Mouse (Mus musculus): ENCODE measurements around the gene Hic2.
A peak's percentile ranks its signal among the peaks of the same experiment; 100 is the strongest.

Hic2 gene

DNA sequence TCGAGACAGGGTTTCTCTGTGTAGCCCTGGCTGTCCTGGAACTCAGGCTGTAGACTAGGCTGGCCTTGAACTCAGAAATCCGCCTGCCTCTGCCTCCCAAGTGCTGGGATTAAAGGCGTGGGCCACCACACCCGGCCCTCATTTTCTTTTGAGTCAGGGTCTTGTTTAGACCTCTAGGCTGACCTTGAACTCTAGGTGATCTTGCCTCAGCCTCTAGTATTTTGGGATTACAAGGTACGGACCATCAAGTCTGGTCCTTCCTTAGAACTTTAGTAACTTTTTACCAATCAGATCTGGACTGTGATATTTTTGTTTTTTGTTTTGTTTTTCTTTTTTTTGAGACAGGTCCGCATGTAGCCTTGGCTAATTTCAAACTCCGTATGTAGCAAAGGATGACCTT lies 42.3 kb downstream of the Hic2 start, which contains the start of gene Tmem191c:
TSS of gene Tmem191c (plus strand) at position 357 of the 400 bp plus-strand sequence.
- DNase-seq (ENCODE audit: low spot score in 2 of 2) = no peak

DNA sequence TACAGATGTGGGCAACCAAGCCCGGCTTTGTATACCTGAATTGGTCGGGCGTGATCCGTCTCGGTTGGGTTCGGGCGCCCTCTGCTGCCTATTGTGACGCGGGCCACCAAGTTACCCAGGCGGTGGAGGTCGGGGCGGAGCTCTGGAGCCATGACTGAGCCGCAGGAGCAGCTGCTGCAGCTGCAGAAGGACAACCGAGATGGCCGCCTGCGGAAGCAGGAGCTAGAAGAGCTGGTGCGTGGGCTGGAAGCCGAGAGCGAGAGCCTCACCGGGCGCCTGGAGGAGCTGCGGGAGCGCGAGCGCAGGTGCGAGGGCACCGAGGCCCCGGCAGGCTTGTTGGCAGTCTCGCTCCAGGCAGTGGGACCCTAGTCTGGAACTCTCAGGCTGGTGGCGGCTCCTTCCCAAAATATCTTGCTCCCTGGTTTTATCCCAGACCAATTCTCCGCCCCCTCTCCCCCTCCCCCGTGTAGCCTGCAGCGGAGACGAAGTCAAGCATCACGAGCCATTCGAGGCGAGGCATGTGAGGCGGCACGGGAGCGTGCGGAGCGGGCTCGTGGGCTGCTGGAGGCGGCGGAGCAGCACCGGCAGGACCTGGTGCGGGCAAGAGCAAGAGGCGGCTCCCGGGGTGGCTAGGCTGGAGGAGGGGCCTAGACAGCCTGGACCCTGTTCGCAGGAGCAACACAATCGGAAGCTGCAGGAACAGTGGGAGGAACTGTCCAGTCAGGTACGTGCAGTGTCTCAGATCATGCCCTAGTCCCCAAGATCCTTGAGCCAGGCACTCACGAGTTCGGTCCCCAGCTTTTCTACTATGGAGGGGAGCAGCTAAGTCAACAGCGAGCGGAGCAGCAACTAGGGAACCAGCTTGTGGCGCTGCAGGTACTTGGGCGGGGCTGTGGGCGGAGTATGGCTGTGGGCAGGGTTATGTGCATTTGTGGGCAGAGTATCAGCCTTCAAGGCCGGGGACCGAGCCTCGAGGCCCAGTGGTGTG lies 43.1 kb downstream of the Hic2 start:
- peak; percentile 91 to 92 for DNase-seq (ENCODE audit: low spot score in 2 of 2)

DNA sequence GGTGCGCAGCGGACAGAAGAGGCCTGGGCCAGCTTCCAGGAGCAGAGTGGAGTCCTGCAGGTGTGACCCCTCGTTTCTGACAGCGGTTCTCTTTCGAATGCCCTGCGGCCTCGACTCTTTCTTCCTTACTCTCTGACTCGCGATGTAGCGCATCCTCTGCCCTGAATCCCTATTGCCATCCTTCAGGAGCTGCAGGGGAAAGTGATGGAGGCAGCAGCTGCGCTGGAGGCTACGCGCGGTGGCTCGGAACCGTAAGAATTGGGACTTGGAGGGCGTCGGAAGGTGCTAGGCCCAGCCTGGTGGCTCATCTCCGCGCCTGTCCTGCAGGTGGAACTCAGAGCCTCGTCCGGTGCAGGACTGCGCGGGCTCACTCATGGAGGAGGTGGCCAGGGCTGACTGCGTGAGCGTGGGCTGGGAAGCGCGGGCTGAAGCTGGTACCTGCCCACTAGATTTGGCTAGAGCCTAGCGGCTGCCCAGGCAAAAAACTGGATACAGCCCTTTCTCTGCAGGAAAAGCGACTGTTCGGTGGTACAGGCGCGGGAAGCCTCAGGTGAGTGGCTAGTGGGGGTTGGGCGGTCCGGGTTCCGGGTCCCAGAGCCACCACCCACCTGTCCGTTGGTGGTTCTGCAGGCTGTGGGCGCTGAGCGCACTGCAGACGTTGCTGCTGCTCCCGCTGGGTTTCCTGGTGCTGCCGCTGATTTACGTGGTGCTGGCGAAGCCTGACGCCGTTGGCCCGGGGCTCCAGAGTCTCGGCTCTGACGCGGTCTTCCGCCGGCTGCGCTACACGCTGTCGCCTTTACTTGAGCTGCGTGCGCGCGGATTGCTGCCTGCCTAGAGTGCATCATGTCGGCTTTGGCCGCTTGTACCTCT lies 44.2 kb downstream of the Hic2 start:
- DNase-seq (ENCODE audit: low spot score in 2 of 2) = peak; percentile 20 to 21

DNA sequence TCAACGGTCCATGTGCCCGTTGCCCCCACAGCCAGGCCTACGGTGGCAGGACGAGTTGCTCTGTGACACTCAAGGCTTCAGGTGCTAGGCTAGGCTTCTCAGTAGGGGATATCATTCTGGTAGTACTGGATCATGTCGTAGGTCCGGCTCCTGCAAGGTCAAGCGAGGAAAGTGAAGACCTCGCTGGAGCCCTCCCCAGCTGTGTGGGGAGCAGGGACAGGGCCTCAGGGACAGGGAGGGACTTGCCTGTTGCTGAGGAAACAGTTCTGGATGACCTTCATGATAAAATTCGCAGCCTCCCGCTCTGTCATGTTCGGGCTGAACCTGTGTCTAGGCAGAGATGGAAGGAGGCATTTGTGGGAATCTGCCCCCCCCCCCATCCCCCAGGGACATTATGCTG lies 47.1 kb downstream of the Hic2 start:
- DNase-seq (ENCODE audit: low spot score in 2 of 2) = no peak

DNA sequence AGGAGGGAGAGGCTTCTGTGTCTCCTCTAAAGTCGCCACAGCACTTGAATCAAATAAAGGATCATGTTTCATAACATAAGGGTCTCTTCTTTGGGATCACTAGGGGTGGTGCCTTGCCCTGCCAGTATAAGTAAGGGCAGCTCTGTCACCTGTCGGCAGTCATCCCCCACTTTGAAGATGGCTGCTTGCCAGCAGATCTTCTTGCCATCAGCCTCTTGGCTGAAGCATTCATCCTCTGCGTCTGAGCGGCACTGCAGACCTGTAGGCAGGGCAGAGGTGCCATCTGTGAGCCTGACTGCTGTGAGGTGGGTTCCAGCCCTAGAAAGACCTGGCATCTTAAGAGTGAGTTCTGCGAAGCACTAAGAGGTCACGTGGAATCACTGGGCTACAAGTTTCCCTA lies 49.8 kb downstream of the Hic2 start:
- DNase-seq (ENCODE audit: low spot score in 2 of 2) = no peak

DNA sequence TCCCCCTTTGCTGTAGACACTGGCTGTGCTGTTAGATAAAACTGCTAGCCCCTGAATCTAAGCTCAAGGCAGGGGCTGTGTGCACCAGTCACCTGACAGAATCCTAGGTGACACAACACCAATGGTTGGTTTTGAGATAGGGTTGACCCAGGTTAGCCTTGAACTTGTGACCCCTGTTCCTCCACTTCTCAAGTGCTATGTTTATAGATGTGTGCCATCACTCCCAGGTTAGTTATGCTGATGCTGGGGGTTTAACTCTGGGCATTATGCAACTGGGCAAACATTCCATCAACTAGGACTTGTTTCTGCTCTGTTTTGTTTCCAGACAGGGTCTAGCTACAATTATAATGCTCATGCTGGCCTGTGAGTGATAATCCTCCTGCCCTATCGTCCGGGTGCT lies 53.7 kb downstream of the Hic2 start:
- DNase-seq (ENCODE audit: low spot score in 2 of 2) = no peak

DNA sequence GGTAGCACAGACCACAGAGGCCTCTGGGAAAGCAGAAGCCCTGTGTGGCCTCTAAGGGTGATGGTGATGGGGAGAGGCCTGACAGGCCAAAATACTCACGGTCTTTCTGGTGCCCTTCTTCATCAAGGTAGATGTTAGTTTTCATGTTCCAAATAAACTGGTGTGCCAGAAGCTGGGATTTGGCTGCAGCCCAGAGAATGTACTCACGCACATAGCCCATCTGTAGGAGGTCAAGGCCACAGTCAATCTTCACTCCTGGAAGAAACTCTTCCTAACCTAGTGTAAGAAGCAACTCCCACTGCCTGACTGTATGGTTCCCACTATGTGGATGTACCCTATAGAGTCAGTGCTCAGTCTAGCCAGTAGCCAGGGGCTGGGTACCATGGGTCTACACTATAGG lies 57.6 kb downstream of the Hic2 start:
- no peak for DNase-seq (ENCODE audit: low spot score in 2 of 2)

DNA sequence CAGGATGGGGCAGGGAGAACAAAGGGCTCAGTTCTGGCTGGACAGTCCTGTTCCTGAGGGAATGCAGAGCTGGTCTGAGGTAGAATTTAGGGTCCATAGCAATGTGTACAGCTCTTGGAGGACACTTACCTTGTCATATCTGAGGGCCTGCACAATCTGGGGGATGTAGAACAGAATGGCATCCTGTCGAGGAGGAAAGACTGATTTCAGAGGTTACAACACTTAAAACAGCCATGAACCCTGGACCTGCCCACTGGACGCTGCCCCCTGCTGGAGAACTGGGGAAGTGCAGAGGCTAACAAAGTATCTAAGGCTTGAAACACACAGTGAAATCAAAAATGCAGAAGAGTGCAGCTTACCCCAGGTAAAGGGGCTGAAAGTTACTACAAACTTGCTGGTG lies 59.4 kb downstream of the Hic2 start:
- DNase-seq (ENCODE audit: low spot score in 2 of 2) = peak; percentile 54 to 65

DNA sequence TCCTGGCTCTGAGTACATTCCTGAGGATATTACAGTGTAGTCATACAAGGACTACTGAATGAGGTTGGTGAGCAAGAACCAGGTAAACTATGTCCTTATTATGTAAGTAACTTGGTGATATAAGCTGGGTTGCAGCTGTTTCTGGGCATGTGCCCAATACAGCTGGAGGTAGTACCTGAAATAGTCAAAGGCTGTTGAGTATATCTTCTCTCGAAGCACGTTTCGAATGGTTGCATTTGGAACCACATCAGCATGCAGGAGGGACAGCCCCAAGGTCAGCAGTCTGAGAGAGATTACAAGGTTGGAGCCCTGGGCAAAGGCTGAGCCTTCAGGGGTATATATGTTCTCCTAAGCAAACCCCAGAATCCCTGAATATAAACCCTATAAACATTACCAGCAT lies 67.4 kb downstream of the Hic2 start:
- peak; percentile 28 to 37 for DNase-seq (ENCODE audit: low spot score in 2 of 2)

DNA sequence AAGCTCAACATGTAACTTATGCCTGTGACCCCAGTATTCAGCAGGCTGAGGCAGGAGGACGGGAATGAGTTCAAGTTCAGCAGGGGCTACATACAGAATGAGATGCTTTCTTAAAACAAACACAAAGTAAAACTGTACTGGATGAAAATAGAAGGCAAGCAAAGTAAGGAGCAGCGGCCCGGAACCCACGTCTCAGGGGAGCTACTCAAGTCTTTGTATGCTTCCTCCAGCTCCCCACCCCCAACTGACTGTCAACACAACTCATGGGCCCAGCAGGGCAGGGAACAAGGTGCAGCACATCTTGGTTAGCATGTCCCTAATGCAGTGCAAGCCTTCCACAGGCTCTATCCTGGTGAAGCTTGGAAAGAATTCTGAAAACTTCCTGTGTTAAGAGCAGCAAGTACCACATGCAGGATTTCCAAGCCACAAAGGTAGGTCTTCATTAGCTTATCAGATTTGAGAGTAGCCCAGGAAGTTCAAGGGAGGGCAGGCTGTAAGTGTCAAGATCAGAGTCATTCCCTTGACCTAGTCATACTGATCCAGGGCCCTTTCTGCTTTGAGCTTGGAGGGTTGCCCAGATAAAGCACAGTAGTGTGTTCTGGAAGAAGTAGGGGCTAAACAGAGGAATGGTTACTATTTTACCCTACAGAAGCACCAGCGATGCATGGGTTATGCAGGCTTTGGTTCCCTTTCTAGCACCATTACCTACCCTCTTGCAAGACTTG lies 70.3 kb downstream of the Hic2 start:
- peak; percentile 74 to 75 for DNase-seq (ENCODE audit: low spot score in 2 of 2)

DNA sequence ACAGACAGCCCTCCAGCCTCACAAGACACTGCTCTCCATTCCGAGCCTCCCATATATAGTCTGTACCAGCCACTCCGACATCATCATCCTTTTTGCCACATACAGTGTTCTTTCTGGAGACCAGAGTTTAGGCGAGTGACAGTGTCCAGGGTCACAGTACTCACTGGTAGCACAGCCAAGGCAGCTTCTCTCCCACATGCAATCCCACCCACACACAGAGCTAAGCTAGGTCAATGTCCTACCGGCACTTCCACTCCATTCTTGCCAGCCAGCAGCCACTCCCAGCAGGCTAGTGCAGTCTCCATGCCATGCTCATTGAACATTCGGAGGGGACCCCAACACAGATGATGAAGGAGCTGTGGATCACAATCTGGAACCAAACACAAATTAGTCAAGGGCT lies 74.1 kb downstream of the Hic2 start:
- no peak for DNase-seq (ENCODE audit: low spot score in 2 of 2)

DNA sequence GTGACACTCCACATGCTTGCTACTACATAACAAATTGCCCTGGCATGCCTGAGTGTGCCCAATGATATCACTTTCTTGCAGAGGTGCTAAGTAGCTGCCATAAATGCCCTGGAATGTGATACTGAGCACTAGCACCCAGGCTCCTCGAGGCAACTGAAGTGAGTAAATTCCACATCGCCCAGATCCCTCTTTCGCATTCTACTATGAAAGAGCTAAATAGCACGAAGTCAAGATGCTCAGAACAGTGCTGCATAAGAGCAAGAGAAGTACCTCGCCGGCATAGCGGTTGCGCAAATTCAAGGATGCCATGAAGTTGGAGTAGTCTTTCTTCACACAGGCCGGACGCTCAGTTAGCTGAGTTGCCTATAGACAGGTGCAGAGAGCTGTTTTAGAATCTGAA lies 75.7 kb downstream of the Hic2 start:
- DNase-seq (ENCODE audit: low spot score in 2 of 2) = no peak

DNA sequence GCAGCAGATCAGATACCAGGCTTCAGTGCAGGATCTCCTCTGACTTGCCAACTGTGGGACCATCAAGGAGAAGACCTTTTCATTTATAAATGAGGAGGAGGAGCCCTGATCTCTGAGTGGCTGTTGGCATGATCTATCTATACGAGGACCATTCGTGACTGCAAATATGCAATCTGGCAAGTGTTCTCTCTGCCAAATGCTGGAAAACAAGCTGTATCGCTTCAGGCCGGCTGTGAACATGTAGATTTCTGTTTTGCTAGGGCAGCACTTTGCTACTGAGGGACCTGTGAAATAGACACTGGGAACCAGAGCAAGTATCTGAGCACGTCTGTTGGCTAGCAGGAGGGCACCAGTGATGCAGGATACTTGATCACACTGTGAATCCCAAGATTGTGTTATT lies 79.2 kb downstream of the Hic2 start:
- no peak for DNase-seq (ENCODE audit: low spot score in 2 of 2)
